Mouse (Mus musculus): ENCODE results near the gene Gli3.

GRCm38 (mm10) chr13:15688074-15688825 lies 225.2 kb downstream of the Gli3 start:
- TF ChIP-seq CTCF (IDR thresholded peaks at IDR 0.05; ENCODE audit: borderline replicate concordance, extremely low read depth, insufficient read depth, insufficient read length), result no peak
- no peak for TF ChIP-seq POLR2A (IDR thresholded peaks at IDR 0.05; ENCODE audit: borderline replicate concordance, extremely low read depth, insufficient read depth, insufficient read length, poor library complexity, severe bottlenecking)
